Mouse (Mus musculus) forebrain, embryonic 10.5 days (tissue): ENCODE data around the gene Wfdc12. TPM values are rescaled to one million over a fixed set of nuclear protein-coding genes. Genes with fewer than 3 reads are reported as not detected.

ENCODE experiments used
- DNase-seq: peaks from one replicate; pipeline ENCODE4 v3.0.0-alpha.2; 2017; ENCODE audit warnings: low spot score; ENCODE audit errors: extremely low spot score
- H3K27ac ChIP-seq: fragments of 300-500 bp; sonication (generic); 2 replicates; pipeline ENCODE4 v1.5.1; 2016; ENCODE audit warnings: mild to moderate bottlenecking
- H3K27me3 ChIP-seq: fragments of 300-500 bp; sonication (generic); 2 replicates; pipeline ENCODE4 v1.6.1; 2016; ENCODE audit warnings: mild to moderate bottlenecking; ENCODE audit not compliant: poor library complexity, severe bottlenecking
- H3K36me3 ChIP-seq: fragments of 300-500 bp; sonication (generic); replicated peaks from 2 replicates; pipeline ENCODE4 v1.6.1; 2016; ENCODE audit warnings: mild to moderate bottlenecking, moderate library complexity
- H3K4me1 ChIP-seq: fragments of 300-500 bp; sonication (generic); 2 replicates; pipeline ENCODE4 v1.6.1; 2016
- H3K4me3 ChIP-seq: fragments of 300-500 bp; sonication (generic); 2 replicates; pipeline ENCODE4 v1.5.1; 2016; ENCODE audit warnings: mild to moderate bottlenecking, moderate library complexity
- H3K9me3 ChIP-seq: fragments of 300-500 bp; sonication (generic); 2 replicates; pipeline ENCODE4 v1.6.1; 2016; ENCODE audit warnings: mild to moderate bottlenecking, moderate library complexity
- WGBS: fragments of 180-500 bp; shearing (Covaris S2); methylation state at CpG from one replicate; pipeline ENCODE4 v1.1.7; 2016; 5-methylcytosine and 5-hydroxymethylcytosine counted together
- polyA plus RNA-seq: library from polyadenylated mRNA; unstranded; fragments of >200 nt; fragmentation: Nextera tagmentation; extraction: Ambion mirVana; gene quantifications from 2 replicates; pipeline ENCODE4 v1.2.1, GENCODE M21; 2016

The Wfdc12 gene
- polyA plus RNA-seq, 1 experiment from 2014 or later, result not detected

DNA sequence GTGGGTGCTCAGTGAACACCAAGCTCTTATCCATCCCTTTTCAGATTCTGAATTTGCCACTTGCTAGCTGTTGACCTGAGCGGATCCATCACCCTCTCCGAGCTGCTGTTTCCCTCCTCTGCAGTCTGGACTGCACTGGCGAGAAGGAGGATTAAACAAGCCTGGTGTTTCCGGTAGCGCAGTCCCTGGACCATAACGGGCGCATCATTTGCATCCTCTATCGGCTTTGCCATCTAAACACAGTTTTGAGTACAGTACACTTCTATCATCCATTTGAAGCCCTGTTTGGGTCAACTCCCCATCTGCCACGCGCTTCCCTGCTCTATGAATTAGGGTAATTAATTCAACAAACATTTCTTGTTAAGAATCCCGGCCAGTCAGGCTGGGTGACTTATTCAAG is 20.1 kb downstream of the Wfdc12 start:
- H3K36me3 ChIP-seq, result no peaks in the 10 kb centered on the region
- DNase-seq, result no peak
- peaks cover 32% of the 10 kb centered on the region for H3K4me1 ChIP-seq
- H3K4me3 ChIP-seq, result peak overlapping the region; percentile 48
- H3K27ac ChIP-seq, result no peak overlapping the region
- H3K9me3 ChIP-seq, result no peaks in the 10 kb centered on the region
- peaks cover 100% of the 10 kb centered on the region for H3K27me3 ChIP-seq
- 3% methylated on average over 11 of the region's 11 CpGs for WGBS

- peak overlapping the region; percentile 43 for H3K4me3 ChIP-seq
- H3K4me1 ChIP-seq, result peaks cover 32% of the 10 kb centered on the region
- H3K36me3 ChIP-seq, result no peaks in the 10 kb centered on the region
- no peaks in the 10 kb centered on the region for H3K9me3 ChIP-seq
- no peak overlapping the region for H3K27ac ChIP-seq
- H3K27me3 ChIP-seq, result peaks cover 91% of the 10 kb centered on the region
- DNase-seq, result no peak
- 13% methylated on average over 42 of the region's 42 CpGs for WGBS
Measured at GRCm38 (mm10) chr2:164168571-164168946, 21.8 kb downstream of the Wfdc12 start.

DNA sequence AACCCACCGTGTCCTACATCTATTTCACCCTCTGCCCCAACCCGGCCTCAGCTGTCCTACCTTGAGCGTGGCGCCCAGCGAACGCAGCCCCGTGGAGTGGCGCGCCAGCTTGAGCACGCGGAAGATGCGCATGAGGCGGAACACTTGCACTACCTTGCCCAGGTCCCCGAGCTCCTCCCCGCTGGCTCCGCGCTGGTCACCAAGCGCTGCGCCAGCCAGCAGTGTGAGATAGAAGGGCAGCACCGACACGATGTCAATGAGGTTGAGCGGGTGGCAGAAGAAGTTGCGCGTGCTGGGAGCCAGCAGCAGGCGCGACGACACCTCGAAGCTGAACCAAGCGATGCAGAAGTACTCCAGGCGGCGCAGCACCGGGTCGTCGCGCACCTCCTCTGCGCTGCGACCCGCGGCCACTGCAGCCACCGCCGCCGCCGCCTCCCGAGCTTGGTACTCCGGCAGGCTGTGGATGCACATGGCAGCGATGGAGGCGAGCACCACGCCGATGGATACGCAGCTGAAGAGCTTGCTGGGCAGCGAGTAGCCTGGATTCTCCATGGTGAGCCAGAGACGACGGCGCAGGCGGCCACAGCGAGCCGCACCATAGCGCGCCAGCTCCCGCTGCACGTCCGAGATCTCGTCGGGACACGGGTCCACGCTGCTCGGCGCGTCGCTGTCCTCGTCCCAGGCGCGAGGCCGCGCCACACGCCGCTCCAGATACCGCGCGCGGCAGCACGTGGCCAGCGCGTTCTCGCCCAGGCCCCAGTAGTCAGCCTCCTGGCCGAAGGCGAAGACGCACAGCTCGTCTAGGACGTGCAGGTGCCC is 22.4 kb downstream of the Wfdc12 start:
- peak overlapping the region; percentile 43 for H3K4me3 ChIP-seq
- 13% methylated on average over 90 of the region's 90 CpGs for WGBS
- DNase-seq, result no peak
- peaks cover 85% of the 10 kb centered on the region for H3K27me3 ChIP-seq
- H3K36me3 ChIP-seq, result no peaks in the 10 kb centered on the region
- no peaks in the 10 kb centered on the region for H3K9me3 ChIP-seq
- no peak overlapping the region for H3K27ac ChIP-seq
- peaks cover 32% of the 10 kb centered on the region for H3K4me1 ChIP-seq

- peaks cover 12% of the 10 kb centered on the region for H3K4me1 ChIP-seq
- H3K27me3 ChIP-seq, result peaks cover 55% of the 10 kb centered on the region
- no peak overlapping the region for H3K4me3 ChIP-seq
- H3K36me3 ChIP-seq, result no peaks in the 10 kb centered on the region
- DNase-seq, result no peak
- no peaks in the 10 kb centered on the region for H3K9me3 ChIP-seq
- no peak overlapping the region for H3K27ac ChIP-seq
- WGBS, result 95% methylated on average over 5 of the region's 5 CpGs
Measured at GRCm38 (mm10) chr2:164164941-164165340, 25.5 kb downstream of the Wfdc12 start.

DNA sequence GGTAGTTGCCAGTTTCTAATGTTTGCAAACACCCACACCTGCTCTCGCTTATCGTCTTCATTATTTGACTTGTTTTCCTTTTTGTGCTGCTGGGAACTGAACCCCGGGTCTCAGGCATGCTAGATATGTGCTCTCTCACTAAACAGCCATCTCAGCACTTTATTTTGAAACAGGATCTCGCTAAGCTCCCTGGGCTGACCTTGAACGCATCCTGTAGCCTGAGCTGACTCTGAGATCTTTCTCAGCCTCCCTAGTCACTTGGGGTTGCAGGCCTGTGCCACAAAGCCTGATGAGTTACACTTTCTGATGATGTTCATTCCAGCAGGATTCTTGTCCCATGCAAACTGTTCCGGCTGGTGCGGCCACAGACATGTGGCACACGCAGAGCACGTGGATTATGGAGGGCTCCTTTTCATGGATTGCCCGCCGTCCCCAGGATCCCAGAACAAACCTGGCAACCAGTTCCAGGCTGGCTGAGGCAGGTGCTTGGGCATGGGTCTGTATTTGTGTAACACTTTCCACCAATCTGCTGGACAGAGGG is 28.8 kb downstream of the Wfdc12 start:
- no peaks in the 10 kb centered on the region for H3K4me1 ChIP-seq
- no peak overlapping the region for H3K4me3 ChIP-seq
- H3K27ac ChIP-seq, result no peak overlapping the region
- DNase-seq, result no peak
- WGBS, result 87% methylated on average over 11 of the region's 11 CpGs
- H3K27me3 ChIP-seq, result peaks cover 22% of the 10 kb centered on the region
- no peaks in the 10 kb centered on the region for H3K9me3 ChIP-seq
- H3K36me3 ChIP-seq, result peaks cover 4% of the 10 kb centered on the region

DNA sequence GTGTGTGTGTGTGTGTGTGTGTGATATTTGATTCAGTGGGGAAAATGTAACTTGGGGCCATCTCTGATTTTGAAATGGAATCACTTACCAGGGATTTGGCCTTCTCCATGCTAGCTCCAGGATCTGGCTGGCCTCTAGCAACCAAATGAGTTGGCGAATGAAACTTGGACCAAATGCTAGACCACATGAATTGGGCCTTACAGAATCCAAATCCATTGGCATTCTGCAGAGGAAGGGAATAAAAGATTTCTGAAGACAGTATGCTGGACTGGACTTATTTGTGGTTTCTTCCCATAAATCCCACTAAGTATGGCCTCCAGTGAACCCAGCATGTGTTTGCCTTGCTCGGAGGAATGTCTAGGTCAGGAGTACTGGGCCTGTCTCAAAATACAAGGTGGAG is 31.6 kb downstream of the Wfdc12 start:
- no peaks in the 10 kb centered on the region for H3K9me3 ChIP-seq
- H3K27me3 ChIP-seq, result no peaks in the 10 kb centered on the region
- 85% methylated on average over 2 of the region's 2 CpGs for WGBS

DNA sequence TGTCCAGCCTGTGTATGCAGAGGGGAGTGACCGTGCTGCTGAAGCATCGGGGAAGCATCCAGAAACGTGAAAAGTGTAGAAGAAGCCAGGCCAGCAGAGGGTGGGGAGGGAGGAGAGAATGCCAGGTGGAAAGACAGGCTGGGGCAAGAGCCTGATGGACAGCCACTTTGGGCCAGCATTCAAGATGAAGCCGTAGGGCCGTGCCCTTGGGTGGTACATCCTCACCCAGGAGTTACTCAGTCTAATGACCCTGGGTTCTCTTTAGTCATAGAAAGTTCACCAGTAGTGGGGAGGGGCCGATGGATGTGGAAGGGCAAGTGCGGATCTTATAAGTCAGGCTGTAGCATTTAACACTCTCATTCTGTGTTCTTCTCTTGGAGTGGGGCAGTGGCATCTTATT is 34.2 kb downstream of the Wfdc12 start:
- 83% methylated on average over 7 of the region's 7 CpGs for WGBS
- no peaks in the 10 kb centered on the region for H3K27me3 ChIP-seq
- no peak overlapping the region for H3K4me3 ChIP-seq
- DNase-seq, result no peak
- H3K4me1 ChIP-seq, result no peaks in the 10 kb centered on the region
- no peaks in the 10 kb centered on the region for H3K9me3 ChIP-seq
- no peak overlapping the region for H3K27ac ChIP-seq
- peaks cover 47% of the 10 kb centered on the region for H3K36me3 ChIP-seq

More for the DNA sequence above, 31.6 kb downstream of the Wfdc12 start:
- Histone ChIP-seq H3K27ac (no peak overlapping the region), H3K4me3 (no peak overlapping the region), H3K36me3 (peaks cover 21% of the 10 kb centered on the region), H3K4me1 (no peaks in the 10 kb centered on the region)
- DNase-seq, result no peak

DNA sequence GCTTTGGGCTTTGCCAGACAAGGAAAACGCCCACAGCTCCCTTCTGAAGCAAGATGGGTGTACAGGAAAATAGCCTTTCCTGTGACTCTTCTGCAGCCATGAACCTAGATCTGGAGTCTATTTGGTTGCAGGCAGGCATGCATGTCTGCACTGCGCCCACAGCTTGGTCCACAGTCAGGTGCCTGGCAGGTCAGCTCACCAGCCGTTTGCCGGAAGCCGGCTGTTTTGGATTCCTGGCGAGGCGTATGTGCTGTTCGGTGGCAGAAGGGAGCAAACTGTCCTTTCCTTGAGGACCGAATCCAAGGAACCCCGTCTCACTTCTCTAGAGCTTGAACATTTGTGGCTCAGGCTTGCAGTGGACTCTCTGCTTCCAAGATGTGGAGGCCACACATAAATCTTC is 36.4 kb downstream of the Wfdc12 start:
- WGBS, result 95% methylated on average over 10 of the region's 10 CpGs
- H3K9me3 ChIP-seq, result no peaks in the 10 kb centered on the region
- H3K27ac ChIP-seq, result no peak overlapping the region
- H3K27me3 ChIP-seq, result no peaks in the 10 kb centered on the region
- peaks cover 51% of the 10 kb centered on the region for H3K36me3 ChIP-seq
- no peak overlapping the region for H3K4me3 ChIP-seq
- DNase-seq, result no peak
- H3K4me1 ChIP-seq, result peaks cover 11% of the 10 kb centered on the region; the same call in 1 of the 2 replicates

- no peaks in the 10 kb centered on the region for H3K9me3 ChIP-seq
- no peak for DNase-seq
- no peak overlapping the region for H3K4me3 ChIP-seq
- peaks cover 55% of the 10 kb centered on the region for H3K36me3 ChIP-seq
- H3K27me3 ChIP-seq, result no peaks in the 10 kb centered on the region
- H3K27ac ChIP-seq, result no peak overlapping the region
- WGBS, result 93% methylated on average over 11 of the region's 11 CpGs
- H3K4me1 ChIP-seq, result peaks cover 11% of the 10 kb centered on the region; the same call in 1 of the 2 replicates
Measured at GRCm38 (mm10) chr2:164152341-164152740, 38.1 kb downstream of the Wfdc12 start.

DNA sequence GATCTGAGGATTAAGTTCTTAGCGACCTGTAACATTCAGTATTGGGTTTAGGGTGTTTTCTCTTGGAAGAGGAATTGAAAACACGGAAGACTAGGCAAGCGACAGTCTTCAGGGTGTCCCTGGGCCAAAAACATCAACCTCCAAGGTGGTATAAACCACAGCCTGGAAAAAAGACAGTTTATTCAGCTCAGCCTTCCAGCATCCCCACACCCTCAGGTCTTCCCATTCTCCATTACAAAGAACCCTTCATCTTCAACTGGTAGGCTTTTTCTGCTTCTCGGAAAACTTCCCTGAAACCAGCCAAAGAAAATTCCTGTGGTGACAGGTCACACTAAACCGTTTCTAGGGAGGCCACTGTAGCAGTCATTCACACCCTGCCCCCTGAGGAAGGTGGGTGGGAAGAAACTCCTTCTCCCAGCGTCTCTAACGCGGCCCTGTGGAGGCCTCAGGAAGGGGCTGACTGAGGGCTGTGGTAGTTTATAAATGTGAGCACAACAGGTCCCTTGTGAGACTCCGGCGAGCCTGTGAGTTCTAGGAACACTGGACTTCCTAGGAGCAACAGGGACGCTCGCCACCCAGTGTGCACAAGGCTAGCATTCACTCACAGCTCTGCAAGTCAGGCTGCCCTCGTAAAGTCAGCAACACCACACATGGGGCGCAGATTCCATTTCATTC is 40.2 kb downstream of the Wfdc12 start:
- Histone ChIP-seq H3K36me3 (peaks cover 55% of the 10 kb centered on the region), H3K27ac (no peak overlapping the region), H3K4me1 (peaks cover 11% of the 10 kb centered on the region; the same call in 1 of the 2 replicates), H3K4me3 (no peak overlapping the region), H3K27me3 (no peaks in the 10 kb centered on the region), H3K9me3 (no peaks in the 10 kb centered on the region)
- DNase-seq, result no peak
- WGBS, result 56% methylated on average over 14 of the region's 14 CpGs

GRCm38 (mm10) chr2:164146556-164146955 is 43.9 kb downstream of the Wfdc12 start:
- H3K36me3 ChIP-seq, result peaks cover 26% of the 10 kb centered on the region
- H3K27me3 ChIP-seq, result no peaks in the 10 kb centered on the region
- no peak overlapping the region for H3K27ac ChIP-seq
- peaks cover 11% of the 10 kb centered on the region; the same call in 1 of the 2 replicates for H3K4me1 ChIP-seq
- no peak for DNase-seq
- no peaks in the 10 kb centered on the region for H3K9me3 ChIP-seq
- 94% methylated on average over 12 of the region's 12 CpGs for WGBS
- no peak overlapping the region for H3K4me3 ChIP-seq

DNA sequence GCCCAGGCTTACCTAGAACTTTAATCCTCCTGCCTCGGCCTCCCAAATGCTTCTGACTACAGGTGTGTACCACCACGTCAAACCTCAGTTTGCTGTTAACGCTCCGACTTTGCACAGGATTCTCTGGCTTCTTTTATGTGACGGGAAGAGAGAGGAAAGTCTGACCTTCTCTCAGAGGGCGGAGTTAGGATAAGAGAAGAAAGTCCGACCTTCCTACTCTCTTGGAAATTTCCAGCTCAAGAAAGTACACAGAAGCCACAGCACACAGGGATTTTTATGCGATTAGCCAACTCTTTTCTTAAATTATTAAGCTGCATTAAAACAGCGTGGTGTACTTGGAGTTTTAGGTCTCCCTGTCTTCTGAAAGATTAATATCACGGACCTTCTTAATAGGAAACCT is 45.9 kb downstream of the Wfdc12 start:
- H3K9me3 ChIP-seq, result no peaks in the 10 kb centered on the region
- peaks cover 24% of the 10 kb centered on the region; the same call in 1 of the 2 replicates for H3K36me3 ChIP-seq
- DNase-seq, result no peak
- H3K27me3 ChIP-seq, result no peaks in the 10 kb centered on the region
- 0 out of 2 replicates have a peak, but pooled peaks cover 4% of the 10 kb centered on the region for H3K4me1 ChIP-seq
- no peak overlapping the region for H3K4me3 ChIP-seq
- 92% methylated on average over 10 of the region's 10 CpGs for WGBS
- no peak overlapping the region for H3K27ac ChIP-seq

DNA sequence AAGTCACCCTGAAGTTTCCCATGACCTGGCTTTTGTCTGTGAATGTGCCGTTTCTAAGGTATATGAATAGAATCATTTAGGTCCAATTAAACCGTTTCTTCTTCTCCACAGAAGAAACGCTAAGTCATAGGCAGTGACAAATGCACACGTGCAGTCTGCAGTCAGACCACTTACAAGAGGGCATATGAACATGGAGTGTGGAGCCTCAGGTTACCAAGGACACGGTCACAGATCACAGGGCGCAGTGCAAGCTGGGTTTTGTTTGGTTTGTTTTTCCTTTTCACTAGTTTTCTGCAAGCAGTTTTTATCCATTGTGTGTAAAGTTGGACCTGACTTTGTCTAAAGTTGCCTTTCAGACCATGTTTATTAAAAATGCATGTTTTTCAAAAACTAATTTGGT is 46.4 kb downstream of the Wfdc12 start:
- no peak for DNase-seq
- 0 out of 2 replicates have a peak, but pooled peaks cover under 1% of the 10 kb centered on the region for H3K4me1 ChIP-seq
- no peaks in the 10 kb centered on the region for H3K9me3 ChIP-seq
- no peak overlapping the region for H3K27ac ChIP-seq
- H3K4me3 ChIP-seq, result no peak overlapping the region
- no peaks in the 10 kb centered on the region for H3K27me3 ChIP-seq
- WGBS, result 91% methylated on average over 6 of the region's 6 CpGs
- peaks cover 24% of the 10 kb centered on the region; the same call in 1 of the 2 replicates for H3K36me3 ChIP-seq
